ENCODE assay signal across 8 mouse cellular contexts in genomic region chr13:93143819-93144283, GRCm38 (mm10). TPM values are rescaled to one million over a fixed set of nuclear protein-coding genes. Genes with fewer than 3 reads are reported as not detected.
A peak's percentile ranks its signal among the peaks of the same experiment; 100 is the strongest.
DNase-seq lines count a peak whose midpoint lies in the region; ATAC-seq and TF ChIP-seq lines count a peak whose summit lies in the region.

No protein-coding gene starts in this region.

- peaks cover 4% of the 10 kb centered on the region; the same call in 1 of the 2 replicates for H3K4me1 ChIP-seq in lung, adult 2 months (ENCODE audit: control insufficient read depth, insufficient read depth, low read length)
- H3K4me1 ChIP-seq in embryonic facial prominence, embryonic 15.5 days, result peaks cover 20% of the 10 kb centered on the region
- peaks cover 17% of the 10 kb centered on the region for H3K4me1 ChIP-seq in heart, embryonic 16.5 days (ENCODE audit: control insufficient read depth, insufficient read depth, low read length)
- peaks cover 2% of the 10 kb centered on the region; the same call in 1 of the 2 replicates for H3K4me1 ChIP-seq in liver, postnatal 0 days (ENCODE audit: insufficient read depth)

- DNase-seq in lung, adult 2 months, result no peak
- no peak for DNase-seq in lung, postnatal 25 days (ENCODE audit: low spot score)
- DNase-seq in liver, postnatal 0 days, result no peak
- DNase-seq in layer of hippocampus, adult 8-10 months (ENCODE audit: low spot score in 2 of 2), result no peak
- no peak for DNase-seq in urinary bladder, postnatal 10 days (ENCODE audit: low spot score)
- no peak for DNase-seq in ovary, adult 18-20 months (ENCODE audit: low spot score)

- no peak for TF ChIP-seq EP300 in liver, postnatal 0 days (IDR thresholded peaks at IDR 0.05; ENCODE audit: low read depth)

- H3K9ac ChIP-seq in embryonic facial prominence, embryonic 15.5 days, result peak overlapping the region; percentile 48
- H3K9ac ChIP-seq in heart, embryonic 16.5 days (ENCODE audit: low read length), result peak overlapping the region; percentile 82
- peak overlapping the region; percentile 61; the same call in 1 of the 2 replicates for H3K9ac ChIP-seq in liver, postnatal 0 days (replicated peaks)

- WGBS in lung, adult 2 months, result 18% methylated on average over 11 of the region's 11 CpGs
- WGBS in embryonic facial prominence, embryonic 15.5 days, result 10% methylated on average over 11 of the region's 11 CpGs
- WGBS in heart, embryonic 16.5 days, result 14% methylated on average over 11 of the region's 11 CpGs
- WGBS in liver, postnatal 0 days (ENCODE audit: insufficient replicate concordance), result 48% methylated on average over 10 of the region's 11 CpGs

- no peaks in the 10 kb centered on the region for H3K9me3 ChIP-seq in embryonic facial prominence, embryonic 15.5 days (replicated peaks)
- no peaks in the 10 kb centered on the region for H3K9me3 ChIP-seq in heart, embryonic 16.5 days (replicated peaks; ENCODE audit: control insufficient read depth, low read length)
- no peaks in the 10 kb centered on the region for H3K9me3 ChIP-seq in liver, postnatal 0 days (ENCODE audit: low read length)

- TF ChIP-seq POLR2A in lung, adult 2 months (IDR thresholded peaks at IDR 0.05; ENCODE audit: borderline replicate concordance, extremely low read depth, low read depth, low read length), result no peak

- no peaks in the 10 kb centered on the region for H3K27me3 ChIP-seq in embryonic facial prominence, embryonic 15.5 days
- no peaks in the 10 kb centered on the region for H3K27me3 ChIP-seq in heart, embryonic 16.5 days (ENCODE audit: control insufficient read depth, insufficient read depth, low read length)
- H3K27me3 ChIP-seq in liver, postnatal 0 days (ENCODE audit: insufficient read depth, low read length), result no peaks in the 10 kb centered on the region

- peak overlapping the region; percentile 58 for H3K4me3 ChIP-seq in lung, adult 2 months (replicated peaks; ENCODE audit: extremely low read depth, low read depth, low read length)
- peak overlapping the region; percentile 57 for H3K4me3 ChIP-seq in embryonic facial prominence, embryonic 15.5 days (replicated peaks)
- peak overlapping the region; percentile 75 for H3K4me3 ChIP-seq in heart, embryonic 16.5 days (ENCODE audit: low read length)
- H3K4me3 ChIP-seq in liver, postnatal 0 days (ENCODE audit: low read depth, low read length), result peak overlapping the region; percentile 46

- peak overlapping the region; percentile 94 for H3K4me2 ChIP-seq in embryonic facial prominence, embryonic 15.5 days (replicated peaks)
- peak overlapping the region; percentile 81 for H3K4me2 ChIP-seq in heart, embryonic 16.5 days (ENCODE audit: low read depth, low read length)
- peak overlapping the region; percentile 83 for H3K4me2 ChIP-seq in liver, postnatal 0 days (ENCODE audit: low read depth, low read length)

- H3K27ac ChIP-seq in embryonic facial prominence, embryonic 15.5 days (replicated peaks), result peak overlapping the region; percentile 85
- H3K27ac ChIP-seq in heart, embryonic 16.5 days (ENCODE audit: low read length), result peak overlapping the region; percentile 95
- H3K27ac ChIP-seq in liver, postnatal 0 days (ENCODE audit: low read depth), result no peak overlapping the region

- peak; percentile 61 for ATAC-seq in embryonic facial prominence, embryonic 15.5 days (ENCODE audit: insufficient number of reproducible peaks, low FRiP score, low TSS enrichment, low read depth)
- 0 out of 2 replicates have a peak, but pooled peaks have one; percentile 15 for ATAC-seq in heart, embryonic 16.5 days (replicated peaks; ENCODE audit: extremely low read depth, insufficient read depth, low FRiP score)
- ATAC-seq in liver, postnatal 0 days, result no peak; the same call in 1 of the 2 replicates

- 0 out of 2 replicates have a peak, but pooled peaks cover under 1% of the 10 kb centered on the region for H3K36me3 ChIP-seq in embryonic facial prominence, embryonic 15.5 days
- peaks cover 4% of the 10 kb centered on the region for H3K36me3 ChIP-seq in heart, embryonic 16.5 days (ENCODE audit: control insufficient read depth, insufficient read depth)
- peaks cover 9% of the 10 kb centered on the region for H3K36me3 ChIP-seq in liver, postnatal 0 days (replicated peaks; ENCODE audit: insufficient read depth, low read length)

- no peak for TF ChIP-seq CTCF in lung, adult 2 months (IDR thresholded peaks at IDR 0.05; ENCODE audit: insufficient read depth, low read length)
- no peak for TF ChIP-seq CTCF in liver, postnatal 0 days (IDR thresholded peaks at IDR 0.05; ENCODE audit: low read depth)

RNA-seq across cellular contexts. Expression of gene Cmya5, which starts 0.7 kb away (rescaled TPM):
- 0.88 and 3.9 TPM in 2 replicates for polyA plus RNA-seq in lung, adult 2 months (2012; rRNA removed)
- polyA plus RNA-seq in embryonic facial prominence, embryonic 15.5 days (2015; fragmentation: Nextera tagmentation; extraction: Ambion mirVana), result 0.61 and 0.68 TPM in 2 replicates
- polyA plus RNA-seq in heart, embryonic 16.5 days (2015; fragmentation: Nextera tagmentation; extraction: Ambion mirVana), result 5.5 and 5.9 TPM in 2 replicates
- 0.01 and 0.17 TPM in 2 replicates for polyA plus RNA-seq in liver, postnatal 0 days (2015; fragmentation: Nextera tagmentation; extraction: Ambion mirVana)
- total RNA-seq in layer of hippocampus, adult 8-10 months (2022), result 1 to 10 TPM; 2.9 to 4.3 (median 3.2) TPM

RNA-seq across cellular contexts. Expression of gene Tent2, which starts 48.3 kb away (rescaled TPM):
- polyA plus RNA-seq in lung, adult 2 months (2012; rRNA removed), result 12.2 and 16.0 TPM in 2 replicates
- polyA plus RNA-seq in embryonic facial prominence, embryonic 15.5 days (2015; fragmentation: Nextera tagmentation; extraction: Ambion mirVana), result 57.4 and 63.3 TPM in 2 replicates
- 32.4 and 37.4 TPM in 2 replicates for polyA plus RNA-seq in heart, embryonic 16.5 days (2015; fragmentation: Nextera tagmentation; extraction: Ambion mirVana)
- polyA plus RNA-seq in liver, postnatal 0 days (2015; fragmentation: Nextera tagmentation; extraction: Ambion mirVana), result 25.6 and 26.6 TPM in 2 replicates
- 10 to 100 TPM; 25.1 to 36.2 (median 27.8) TPM for total RNA-seq in layer of hippocampus, adult 8-10 months (2022)
